Mouse (Mus musculus): ENCODE measurements around the gene Aox1. TPM values are rescaled to one million over a fixed set of nuclear protein-coding genes. Genes with fewer than 3 reads are reported as not detected.
"Not testable (repeated sequence)": the region's sequence is repeated elsewhere in the genome, so short reads cannot be mapped to it uniquely, and the experiment has no call there.

The Aox1 gene
- polyA plus RNA-seq (2012; rRNA removed): 4.9 and 5.1 TPM in 2 replicates

DNA sequence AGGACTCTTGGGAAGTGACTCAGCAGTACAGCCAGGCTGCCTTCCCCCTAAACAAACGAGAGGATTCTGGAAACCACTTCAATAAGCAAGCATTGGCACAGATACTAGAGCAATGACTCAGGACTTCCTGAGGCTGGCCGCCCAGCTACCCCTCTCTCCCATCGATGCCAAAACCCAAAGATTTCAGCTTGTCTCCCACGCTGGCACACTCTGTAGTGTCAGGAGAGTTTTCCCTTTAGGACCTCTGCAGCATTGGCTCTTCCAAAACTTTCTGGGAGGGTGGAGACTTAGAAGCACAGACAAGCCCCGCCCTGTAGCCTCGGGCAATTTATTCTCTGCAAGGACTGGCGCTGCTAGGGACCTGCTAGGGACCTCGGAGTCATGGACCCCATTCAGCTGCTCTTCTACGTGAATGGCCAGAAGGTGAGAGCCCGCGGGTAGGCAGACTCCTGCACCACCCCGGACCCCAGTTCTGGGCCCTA, at the start of gene Aox1:
Gene Aox1 (plus strand): TSS at position 296 of the 482 bp plus-strand sequence.
- DNase-seq (ENCODE audit: extremely low spot score in 1 of 2, low spot score in 1 of 2): peak; percentile 22 to 50

DNA sequence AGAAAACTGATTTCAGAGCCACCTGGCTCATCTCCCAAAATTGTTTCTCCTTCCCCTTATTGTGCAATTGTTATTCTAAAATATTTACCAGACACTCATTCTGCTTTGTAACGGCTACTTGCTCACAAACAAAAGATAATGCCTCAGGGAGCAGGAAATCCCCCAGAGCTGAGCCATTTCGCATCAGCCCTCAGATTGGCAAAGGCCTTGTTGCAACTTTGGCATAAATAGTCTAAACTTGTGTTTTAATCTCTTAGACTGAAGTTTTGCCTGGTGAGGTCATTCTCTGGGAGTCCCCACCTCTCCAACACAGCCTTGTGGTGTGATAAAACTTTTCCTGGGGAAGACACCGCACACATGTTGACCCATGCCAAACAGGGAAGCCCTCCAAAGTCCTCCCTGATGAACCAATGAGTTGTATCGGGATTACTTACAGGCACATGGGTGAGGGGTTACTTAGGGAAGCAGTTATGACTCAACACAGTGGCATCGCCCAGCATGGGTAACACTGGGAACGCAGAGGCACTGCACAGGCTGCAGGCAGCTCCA, 40.6 kb upstream of the Aox1 start:
- no peak for DNase-seq (ENCODE audit: extremely low spot score in 1 of 2, low spot score in 1 of 2)

DNA sequence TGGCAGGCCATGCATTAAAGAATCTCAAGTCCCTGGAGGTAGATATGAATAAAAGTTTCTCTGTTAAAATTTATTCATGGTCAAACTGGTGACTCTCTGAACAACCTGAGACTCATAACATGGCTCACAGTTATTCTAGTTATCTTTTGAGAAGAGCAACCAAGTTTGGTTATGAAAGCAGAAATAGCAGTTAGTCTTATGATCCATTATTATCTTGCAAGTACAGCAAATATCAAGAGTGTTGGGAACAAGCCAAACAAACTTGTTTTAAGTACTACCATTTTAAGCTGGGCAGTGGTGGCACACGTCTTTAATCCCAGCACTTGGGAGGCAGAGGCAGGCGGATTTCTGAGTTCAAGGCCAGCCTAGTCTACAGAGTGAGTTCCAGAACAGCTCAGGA, 38.5 kb upstream of the Aox1 start:
- DNase-seq (ENCODE audit: extremely low spot score in 1 of 2, low spot score in 1 of 2): no peak

DNA sequence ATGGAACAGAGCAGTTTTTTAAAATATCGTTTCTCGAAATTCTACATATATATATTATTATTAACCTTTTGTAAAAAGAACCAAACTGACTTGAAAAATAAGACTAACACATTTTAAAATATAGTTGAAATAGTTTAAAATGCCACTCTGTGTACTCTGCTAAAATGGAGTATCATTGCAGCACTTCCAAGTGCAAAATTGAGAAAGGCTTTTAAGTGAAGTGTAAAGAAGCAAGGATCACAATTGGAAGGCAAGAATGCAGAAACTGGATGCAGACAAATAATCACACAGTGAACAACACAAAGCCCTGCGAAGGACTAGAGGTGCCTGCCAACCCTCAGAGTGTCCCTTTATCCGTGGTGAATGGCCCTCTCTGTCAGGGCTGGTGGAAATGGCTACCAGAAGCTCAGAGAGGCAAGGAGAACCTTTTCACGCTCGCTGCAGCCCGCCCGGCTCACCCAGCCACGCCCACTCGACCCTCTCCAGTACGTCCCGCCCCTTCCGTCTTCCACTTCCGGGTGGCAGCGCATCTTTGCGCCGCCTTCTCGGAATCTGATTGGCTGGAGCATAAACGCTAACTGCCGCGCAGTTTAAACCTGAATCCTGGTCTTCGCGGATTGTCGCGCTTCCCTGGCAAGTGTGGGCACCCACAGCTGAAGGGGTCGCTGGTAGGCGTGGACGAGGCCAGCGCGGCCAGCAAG, 34.1 kb upstream of the Aox1 start, which contains the start of gene Sgo2a:
Gene Sgo2a (plus strand): TSS at position 540 of the 701 bp plus-strand sequence.
- DNase-seq (ENCODE audit: extremely low spot score in 1 of 2, low spot score in 1 of 2): peak; percentile 80 to 93

DNA sequence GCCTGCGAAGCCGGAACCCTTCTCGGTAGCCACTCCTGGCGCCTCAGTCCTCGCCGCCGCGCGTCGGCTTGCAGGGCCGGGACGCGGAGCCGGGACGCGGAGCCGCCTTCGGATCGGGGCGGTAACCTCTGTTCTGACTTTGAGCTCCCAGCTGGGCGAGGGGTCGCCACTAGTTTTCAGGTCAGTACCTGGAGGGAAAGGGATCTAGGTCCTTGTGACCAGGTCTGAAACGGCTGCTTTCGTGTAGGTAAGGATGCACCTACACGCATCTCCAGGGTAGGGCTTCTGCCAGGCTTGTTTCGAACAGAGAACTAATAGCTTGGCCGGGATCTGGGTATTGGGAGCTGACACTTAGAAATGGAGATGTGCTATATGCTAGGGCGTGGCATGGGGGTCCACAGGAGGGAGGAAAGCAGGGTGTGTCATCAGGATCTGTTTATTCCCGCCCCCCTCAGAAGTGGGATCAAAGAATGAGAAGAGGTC, 33.6 kb upstream of the Aox1 start:
- no peak for DNase-seq (ENCODE audit: extremely low spot score in 1 of 2, low spot score in 1 of 2)

DNA sequence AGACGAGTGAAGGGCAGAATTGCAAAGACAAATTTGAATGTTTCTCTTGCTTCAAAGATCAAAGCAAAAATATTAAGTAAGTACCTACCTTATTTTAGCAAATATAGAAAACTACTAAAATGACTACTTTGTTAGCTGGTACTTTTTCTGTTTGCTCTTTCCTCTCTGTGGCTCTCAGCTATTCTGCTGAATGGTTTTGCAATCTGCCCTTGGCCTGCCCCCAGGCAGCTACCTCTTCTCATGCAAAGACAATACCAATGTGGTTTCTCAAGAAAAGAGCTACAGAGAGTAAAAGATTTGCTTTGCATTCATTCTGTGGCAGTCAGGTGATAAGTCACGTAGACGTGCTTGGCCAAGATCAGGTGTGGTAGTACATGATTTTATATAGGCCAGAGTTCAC, 31.6 kb upstream of the Aox1 start:
- DNase-seq (ENCODE audit: extremely low spot score in 1 of 2, low spot score in 1 of 2): no peak

DNA sequence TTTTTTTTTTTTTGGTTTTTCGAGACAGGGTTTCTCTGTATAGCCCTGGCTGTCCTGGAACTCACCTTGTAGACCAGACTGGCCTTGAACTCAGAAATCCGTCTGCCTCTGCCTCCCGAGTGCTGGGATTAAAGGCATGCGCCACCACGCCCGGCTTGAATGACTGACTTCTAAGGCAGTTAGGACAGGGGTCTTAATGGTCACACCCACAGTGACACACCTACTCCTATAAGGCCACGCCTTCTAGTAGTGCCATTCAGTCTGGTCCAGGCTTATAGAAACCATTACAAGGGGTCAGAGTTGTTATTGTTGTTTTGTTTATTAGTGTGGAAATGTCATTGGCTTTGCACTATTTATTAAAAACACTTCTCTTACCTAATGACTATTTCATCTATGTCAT, 23.3 kb upstream of the Aox1 start:
- DNase-seq (ENCODE audit: extremely low spot score in 1 of 2, low spot score in 1 of 2): not testable (repeated sequence)

DNA sequence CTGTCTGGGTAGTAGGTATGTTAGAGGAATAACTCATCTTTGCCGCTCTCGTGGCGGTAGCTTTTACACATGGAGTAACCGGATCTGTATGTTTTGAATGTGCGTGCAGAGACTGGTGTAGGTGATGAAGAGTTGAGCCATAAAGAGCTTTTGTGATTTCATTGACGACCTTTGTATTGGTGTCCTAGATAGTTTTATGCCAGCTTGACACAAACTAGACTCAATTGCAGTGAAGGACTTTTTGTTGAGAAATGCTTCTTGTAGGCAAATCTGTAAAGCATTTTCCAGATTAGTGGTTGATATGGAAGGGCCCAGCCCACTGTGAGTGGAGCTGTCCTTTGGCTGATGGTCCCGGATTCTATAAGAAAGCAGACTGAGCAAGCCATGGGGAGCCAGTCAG, 10.9 kb upstream of the Aox1 start, which contains the start of gene Kctd18:
Gene Kctd18 (minus strand): TSS at position 101 of the 400 bp plus-strand sequence.
- DNase-seq (ENCODE audit: extremely low spot score in 1 of 2, low spot score in 1 of 2): no peak

DNA sequence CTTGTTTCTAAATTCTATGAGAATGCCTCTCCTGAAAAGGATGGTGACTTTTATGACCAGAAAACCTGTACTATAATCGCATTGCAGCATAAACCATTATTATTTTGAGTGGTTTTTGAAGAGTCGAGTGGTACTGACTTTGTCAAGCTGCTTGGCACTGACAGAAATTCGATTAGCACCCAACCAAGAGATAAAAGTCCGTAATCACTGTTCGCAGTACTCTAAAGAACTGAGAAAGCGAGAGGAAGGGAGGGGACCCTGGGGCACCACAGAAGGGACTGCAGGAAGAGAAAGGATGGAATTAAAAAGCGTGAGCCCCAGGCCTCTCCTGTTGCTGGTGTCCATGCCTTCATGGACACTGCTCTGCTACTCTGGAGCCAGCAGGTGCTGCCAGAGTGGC, 2.0 kb upstream of the Aox1 start:
- no peak for DNase-seq (ENCODE audit: extremely low spot score in 1 of 2, low spot score in 1 of 2)

DNA sequence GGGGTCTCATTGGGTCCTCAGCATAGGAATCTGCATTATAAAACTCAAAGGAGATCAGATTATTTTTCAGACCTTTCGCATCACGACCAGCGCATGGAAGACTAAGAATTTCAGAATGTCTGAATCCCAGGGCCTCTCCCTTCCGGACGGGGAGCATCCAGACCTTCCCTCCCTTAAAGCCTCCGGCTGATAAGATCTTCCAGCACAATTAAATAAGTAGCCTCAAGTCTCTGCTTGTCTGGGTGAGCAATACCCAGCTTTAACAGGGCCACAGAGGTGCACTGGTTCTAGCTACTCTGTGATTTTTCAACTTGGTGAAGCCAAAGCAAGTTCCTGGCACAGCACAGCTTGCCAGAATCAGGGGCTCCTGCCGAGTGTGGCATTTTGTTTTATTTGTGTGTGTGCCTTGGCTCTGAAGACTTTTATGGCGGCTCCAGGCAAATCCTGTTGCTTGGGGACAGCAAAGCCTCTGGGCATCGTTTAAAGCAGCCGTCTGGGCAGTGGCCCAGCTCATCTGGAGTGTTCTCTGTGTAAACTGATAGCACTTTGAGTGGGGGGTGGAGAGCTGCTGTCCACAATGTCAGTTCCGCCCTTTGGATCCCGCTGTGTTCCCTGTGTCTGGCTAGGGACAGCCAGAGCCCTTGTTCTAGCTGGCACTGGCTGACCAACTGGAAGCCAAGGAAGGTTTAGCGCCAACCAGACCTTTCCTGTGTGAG, 583 bp downstream of the Aox1 start:
- peak; percentile 24 to 45 for DNase-seq (ENCODE audit: extremely low spot score in 1 of 2, low spot score in 1 of 2)

DNA sequence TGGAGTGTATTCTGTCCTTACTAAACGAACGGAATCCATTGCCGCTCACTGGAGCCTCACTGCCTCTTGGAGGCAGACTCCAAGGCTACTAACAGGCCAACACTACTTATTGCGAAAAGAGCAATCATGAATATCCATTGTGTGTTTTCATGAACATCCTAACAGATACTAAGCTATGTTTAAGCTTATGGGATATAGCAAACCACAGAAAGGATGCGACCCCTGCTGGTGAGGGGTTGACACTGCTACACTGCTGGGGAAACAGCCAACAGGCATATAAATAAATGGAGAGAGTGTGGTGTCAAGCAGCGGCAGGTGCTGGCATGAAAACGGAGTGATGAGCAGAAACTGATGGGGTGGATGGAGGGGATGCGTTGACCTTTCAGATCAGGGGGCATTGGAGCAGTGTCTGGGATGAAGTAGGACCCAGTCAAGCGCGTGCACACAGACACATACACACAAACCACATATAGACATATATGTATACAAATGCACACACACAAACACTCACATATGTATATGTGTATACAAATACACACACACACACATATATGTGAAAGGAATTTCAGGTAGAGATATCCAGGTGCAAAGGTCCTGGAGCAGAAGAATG, 1.5 kb downstream of the Aox1 start:
- DNase-seq (ENCODE audit: extremely low spot score in 1 of 2, low spot score in 1 of 2): peak in 1 of 2 experiments; percentile 59

DNA sequence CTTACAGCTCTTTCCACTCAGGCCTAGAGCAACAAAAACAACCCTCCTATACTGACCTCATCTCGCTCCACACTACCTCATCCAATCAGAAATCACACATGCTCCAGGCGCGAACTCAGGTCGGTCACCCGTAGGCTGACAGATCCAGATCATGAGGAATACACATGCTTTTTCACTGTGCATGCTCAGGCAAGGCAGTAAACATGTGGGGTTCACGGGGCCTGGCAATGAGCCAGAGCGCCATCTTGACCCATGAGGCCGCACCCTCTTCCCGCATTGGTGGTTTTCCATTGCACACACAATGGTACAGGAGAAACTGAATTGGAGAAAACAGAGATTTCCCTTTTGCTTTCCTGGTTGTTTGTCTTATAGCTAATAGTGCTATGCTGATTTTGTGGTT, 7.6 kb downstream of the Aox1 start:
- DNase-seq (ENCODE audit: extremely low spot score in 1 of 2, low spot score in 1 of 2): not testable (repeated sequence)

DNA sequence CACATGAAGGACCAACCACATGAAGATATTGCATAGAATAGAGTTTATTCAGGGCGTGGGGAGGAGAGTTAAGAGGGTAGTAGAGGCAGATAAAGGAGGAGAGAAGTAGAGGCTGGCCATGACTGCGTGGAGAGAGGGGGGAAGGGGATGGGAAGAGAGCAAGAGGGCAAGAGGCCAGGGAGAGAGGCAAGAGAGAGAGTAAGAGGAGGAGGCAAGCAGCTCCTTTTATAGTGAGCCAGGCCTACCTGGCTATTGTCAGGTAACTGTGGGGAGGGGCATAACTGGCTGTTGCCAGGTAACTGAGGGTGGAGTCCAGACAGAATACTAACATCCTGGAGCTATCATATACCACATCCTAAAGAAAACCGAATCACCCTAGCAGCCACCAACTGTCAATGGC, 15.3 kb downstream of the Aox1 start:
- DNase-seq (ENCODE audit: extremely low spot score in 1 of 2, low spot score in 1 of 2): no peak

DNA sequence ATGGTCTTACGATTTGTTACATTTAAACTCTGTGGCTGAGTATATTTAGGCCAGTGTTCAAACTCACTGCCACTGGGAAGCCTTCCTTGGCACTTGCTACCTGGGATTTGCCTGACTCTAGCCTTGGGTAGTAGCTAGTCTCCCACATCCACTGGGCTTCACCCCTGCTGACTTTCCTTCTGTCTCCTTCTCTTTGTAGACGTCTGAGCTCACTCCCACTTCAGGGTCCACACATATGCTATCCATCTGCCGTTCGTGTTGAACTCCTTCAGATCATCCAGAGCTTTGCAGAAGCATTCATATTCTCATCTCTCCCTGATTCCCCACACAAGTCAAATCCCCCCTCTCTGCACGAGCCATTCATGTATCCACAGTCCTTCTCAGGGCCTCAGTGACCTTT, 15.8 kb downstream of the Aox1 start:
- DNase-seq (ENCODE audit: extremely low spot score in 1 of 2, low spot score in 1 of 2): peak; percentile 13 to 42

DNA sequence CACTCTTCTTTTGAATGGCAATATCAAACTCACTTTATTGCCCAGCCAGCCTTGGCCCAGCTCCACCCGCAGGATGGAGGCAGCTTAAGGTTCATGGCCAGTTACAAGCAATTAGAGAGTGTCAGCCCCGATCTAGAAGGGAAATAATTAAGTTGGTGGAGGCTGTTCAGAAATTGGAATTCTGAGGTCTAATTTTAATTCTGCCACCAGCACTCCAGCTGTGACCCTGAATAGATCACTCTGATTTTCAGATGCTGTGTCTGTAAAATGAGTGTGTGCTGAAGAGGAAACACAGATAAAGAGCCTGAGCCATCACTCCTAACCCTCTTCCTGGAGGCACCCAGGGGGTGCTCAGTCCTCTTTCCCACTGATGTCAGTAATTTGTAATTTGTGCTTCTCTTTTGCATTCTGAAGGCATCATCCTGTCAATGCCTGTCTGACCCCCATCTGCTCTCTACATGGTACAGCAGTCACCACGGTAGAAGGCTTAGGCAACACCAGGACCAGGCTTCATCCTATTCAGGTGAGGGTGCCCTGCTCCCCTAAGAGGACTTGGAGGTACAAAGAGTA, 17.1 kb downstream of the Aox1 start:
- no peak for DNase-seq (ENCODE audit: extremely low spot score in 1 of 2, low spot score in 1 of 2)

DNA sequence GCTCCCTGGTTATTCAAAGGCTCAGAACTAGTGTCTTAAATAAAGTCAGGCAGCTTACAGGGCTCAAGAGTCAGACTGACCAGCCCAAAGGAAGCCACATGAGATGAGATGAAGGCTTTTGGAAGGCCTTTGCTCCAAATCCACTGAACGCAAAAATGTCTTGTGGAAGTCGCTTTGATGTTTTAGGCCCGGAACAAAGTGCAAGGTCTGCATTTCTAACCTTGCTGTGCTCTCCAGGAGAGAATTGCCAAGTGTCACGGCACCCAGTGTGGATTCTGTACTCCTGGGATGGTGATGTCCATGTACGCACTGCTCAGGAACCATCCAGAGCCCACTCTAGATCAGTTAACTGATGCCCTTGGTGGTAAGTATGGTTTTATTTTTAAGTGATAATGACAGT, 19.4 kb downstream of the Aox1 start:
- no peak for DNase-seq (ENCODE audit: extremely low spot score in 1 of 2, low spot score in 1 of 2)

DNA sequence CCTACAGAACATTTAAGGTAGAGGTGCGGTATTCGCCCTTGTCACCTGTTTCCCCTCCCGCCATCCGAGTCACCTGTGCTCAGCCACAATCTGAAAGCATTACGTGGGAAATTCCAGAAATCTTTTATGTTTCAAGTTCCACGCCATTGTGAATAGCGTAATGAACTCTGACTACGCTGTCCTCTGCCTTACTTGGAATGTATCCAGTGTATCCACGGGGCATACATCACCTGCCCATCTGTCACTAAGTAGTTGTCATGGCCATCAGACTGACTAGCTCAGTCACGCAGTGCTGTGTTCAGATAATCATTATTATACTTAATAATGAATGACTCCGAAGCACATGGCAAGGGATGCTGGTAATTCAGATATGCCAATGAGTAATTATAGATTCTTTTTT, 25.9 kb downstream of the Aox1 start:
- no peak for DNase-seq (ENCODE audit: extremely low spot score in 1 of 2, low spot score in 1 of 2)

DNA sequence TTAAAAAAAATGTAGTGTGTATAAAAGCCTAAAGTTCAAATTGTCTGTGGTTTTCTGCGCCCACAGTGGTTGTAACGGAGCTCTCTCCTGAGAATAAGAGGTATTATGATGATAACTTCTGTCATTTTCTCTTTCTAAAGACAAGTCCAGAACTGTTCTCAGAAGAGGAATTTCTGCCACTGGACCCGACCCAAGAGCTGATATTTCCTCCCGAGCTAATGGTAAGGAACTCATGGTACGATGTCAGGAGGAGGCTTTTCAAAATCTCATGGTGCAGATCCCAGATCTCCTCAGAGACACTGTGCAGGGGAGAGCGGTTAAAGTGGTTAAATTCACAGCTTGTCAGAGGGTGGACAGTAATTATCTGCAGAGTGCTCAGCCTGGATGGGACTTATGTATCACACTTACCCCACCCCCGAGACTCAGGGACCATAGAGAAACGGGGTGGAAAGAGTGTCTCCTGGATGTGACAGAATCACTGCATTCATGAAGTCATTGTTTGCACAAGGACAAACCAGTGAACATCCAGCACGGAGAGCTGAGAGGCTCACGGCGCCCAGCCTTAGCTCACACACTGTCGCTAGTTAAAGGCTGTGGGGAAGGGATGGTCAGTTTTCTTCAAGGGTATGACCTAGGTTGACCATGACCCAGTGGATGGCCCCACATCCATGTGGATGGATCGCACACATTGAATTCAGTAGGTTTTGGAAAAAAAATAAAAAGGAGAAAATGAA, 26.5 kb downstream of the Aox1 start:
- DNase-seq (ENCODE audit: extremely low spot score in 1 of 2, low spot score in 1 of 2): no peak

DNA sequence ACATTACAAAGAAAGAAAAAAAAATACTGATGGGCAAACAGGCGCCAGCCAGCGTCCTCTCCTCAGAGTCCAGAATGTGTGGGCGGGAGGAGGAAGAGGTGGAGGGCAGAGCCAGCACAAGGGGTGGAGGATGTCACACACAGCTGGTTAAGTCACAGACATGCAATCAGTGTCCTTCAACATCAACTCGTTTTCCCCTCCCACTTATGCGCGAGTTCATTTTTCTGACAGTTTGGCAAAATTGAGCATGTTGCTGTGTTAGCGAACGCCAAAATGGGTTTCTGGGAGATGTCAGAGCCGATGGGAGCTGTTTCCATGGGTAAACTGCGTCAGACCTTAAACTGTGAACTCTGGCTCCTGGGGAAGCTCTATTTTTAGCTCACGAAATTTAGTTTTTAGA, 27.2 kb downstream of the Aox1 start:
- no peak for DNase-seq (ENCODE audit: extremely low spot score in 1 of 2, low spot score in 1 of 2)

DNA sequence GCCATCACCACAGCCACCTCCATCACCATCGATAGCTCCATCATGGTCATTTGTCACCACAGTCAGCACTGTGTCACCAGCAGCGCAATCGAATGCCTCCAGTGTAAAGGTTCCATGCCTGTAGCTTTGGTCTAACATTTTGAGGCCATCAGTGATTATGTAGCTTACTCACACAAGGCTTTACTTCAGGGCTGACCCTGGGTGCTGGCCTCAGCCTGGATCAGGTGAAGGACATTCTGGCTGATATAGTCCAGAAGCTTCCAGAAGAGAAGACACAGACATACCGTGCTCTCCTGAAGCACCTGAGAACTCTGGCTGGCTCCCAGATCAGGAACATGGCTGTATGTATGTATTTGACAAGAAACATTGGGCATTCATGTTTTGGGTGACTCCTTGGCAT, 29.1 kb downstream of the Aox1 start:
- no peak for DNase-seq (ENCODE audit: extremely low spot score in 1 of 2, low spot score in 1 of 2)
